Mouse (Mus musculus) liver, embryonic 14.5 days (tissue): Measurements from ENCODE around the gene Bpifb1. TPM values are rescaled to one million over a fixed set of nuclear protein-coding genes. Genes with fewer than 3 reads are reported as not detected.
A peak's percentile ranks its signal among the peaks of the same experiment; 100 is the strongest.

Experiments
- ATAC-seq: fragments of 200-750 bp; cut with Nextera tagmentation; 2 replicates; pipeline ENCODE4 v1.8.0; 2017; ENCODE audit warnings: moderate number of reproducible peaks, mild to moderate bottlenecking, moderate library complexity; ENCODE audit not compliant: insufficient read depth
- DNase-seq, 3 experiments: peaks; one replicate each; pipeline ENCODE4 v3.0.0-alpha.2; 2012 to 2013; ENCODE audit warnings: low read depth in 3 of 3, low spot score in 3 of 3
- H3K27ac ChIP-seq: fragments of 300-500 bp; sonication (generic); 2 replicates; pipeline ENCODE4 v1.5.1; 2014; ENCODE audit warnings: moderate library complexity, mild to moderate bottlenecking, control low read depth, inconsistent platforms
- H3K27me3 ChIP-seq: fragments of 300-500 bp; sonication (generic); 2 replicates; pipeline ENCODE4 v1.6.1; 2014; ENCODE audit warnings: mild to moderate bottlenecking, low read length, moderate library complexity; ENCODE audit not compliant: control insufficient read depth, insufficient read depth
- H3K36me3 ChIP-seq: fragments of 300-500 bp; sonication (generic); replicated peaks from 2 replicates; pipeline ENCODE4 v1.6.1; 2014; ENCODE audit warnings: low read depth; ENCODE audit not compliant: control insufficient read depth, insufficient read depth
- H3K4me1 ChIP-seq, 2 experiments: fragments of 200-500 bp in 1 of 2; fragments of 300-500 bp in 1 of 2; sonication (generic) in 1 of 2; replicated peaks; 2 replicates each; pipeline ENCODE4 v1.6.1; 2012 to 2014; ENCODE audit warnings: antibody characterized with exemption in 1 of 2, inconsistent platforms in 1 of 2, low read length in 1 of 2; ENCODE audit not compliant: control insufficient read depth in 2 of 2, insufficient read depth in 2 of 2
- H3K4me2 ChIP-seq: fragments of 300-500 bp; sonication (generic); 2 replicates; pipeline ENCODE4 v1.6.1; 2014; ENCODE audit warnings: low read depth, mild to moderate bottlenecking, control low read depth, moderate library complexity
- H3K4me3 ChIP-seq, 2 experiments: fragments of 200-500 bp in 1 of 2; fragments of 300-500 bp in 1 of 2; sonication (generic) in 1 of 2; 2 replicates each; pipeline ENCODE4 v1.5.1; 2012 to 2014; ENCODE audit warnings: low read depth in 2 of 2, low read length in 2 of 2, mild to moderate bottlenecking in 2 of 2, control low read depth in 1 of 2, inconsistent platforms in 1 of 2, moderate library complexity in 1 of 2; ENCODE audit not compliant: insufficient read depth in 1 of 2
- H3K9ac ChIP-seq: fragments of 300-500 bp; sonication (generic); replicated peaks from 2 replicates; pipeline ENCODE4 v1.6.1; 2014; ENCODE audit warnings: mild to moderate bottlenecking, control low read depth, moderate library complexity
- H3K9me3 ChIP-seq: fragments of 300-500 bp; sonication (generic); 2 replicates; pipeline ENCODE4 v1.6.1; 2016; ENCODE audit warnings: low read length, mixed read lengths; ENCODE audit not compliant: control insufficient read depth
- CTCF ChIP-seq: IDR thresholded peaks from 2 replicates; pipeline ENCODE4 v1.5.1; 2016; ENCODE audit warnings: antibody characterized with exemption, low read depth, control low read depth
- EP300 ChIP-seq: IDR thresholded peaks from 2 replicates; pipeline ENCODE4 v1.6.1; 2016; ENCODE audit warnings: antibody characterized with exemption, low read depth
- WGBS: fragments of 180-500 bp; shearing (Covaris S2); extraction: QIAGEN DNeasy Blood & Tissue Kit; methylation state at CpG from one replicate; pipeline ENCODE4 v1.1.7; 2014; ENCODE audit not compliant: insufficient replicate concordance; 5-methylcytosine and 5-hydroxymethylcytosine counted together
- polyA plus RNA-seq, 2 experiments: library from polyadenylated mRNA; depleted of rRNA in 1 of 2; stranded (reverse) in 1 of 2; unstranded in 1 of 2; fragments of >200 nt; fragmentation: Nextera tagmentation in 1 of 2; extraction: Ambion mirVana in 1 of 2; gene quantifications; 2 replicates each; pipeline versions ENCODE4 v1.2.1 to v1.2.3; 2012 to 2014

Bpifb1 gene
- 0.17 and 0.21 TPM in 2 replicates for polyA plus RNA-seq (2012; rRNA removed)
- 0.19 and 0.33 TPM in 2 replicates for polyA plus RNA-seq (2014; fragmentation: Nextera tagmentation; extraction: Ambion mirVana)

DNA sequence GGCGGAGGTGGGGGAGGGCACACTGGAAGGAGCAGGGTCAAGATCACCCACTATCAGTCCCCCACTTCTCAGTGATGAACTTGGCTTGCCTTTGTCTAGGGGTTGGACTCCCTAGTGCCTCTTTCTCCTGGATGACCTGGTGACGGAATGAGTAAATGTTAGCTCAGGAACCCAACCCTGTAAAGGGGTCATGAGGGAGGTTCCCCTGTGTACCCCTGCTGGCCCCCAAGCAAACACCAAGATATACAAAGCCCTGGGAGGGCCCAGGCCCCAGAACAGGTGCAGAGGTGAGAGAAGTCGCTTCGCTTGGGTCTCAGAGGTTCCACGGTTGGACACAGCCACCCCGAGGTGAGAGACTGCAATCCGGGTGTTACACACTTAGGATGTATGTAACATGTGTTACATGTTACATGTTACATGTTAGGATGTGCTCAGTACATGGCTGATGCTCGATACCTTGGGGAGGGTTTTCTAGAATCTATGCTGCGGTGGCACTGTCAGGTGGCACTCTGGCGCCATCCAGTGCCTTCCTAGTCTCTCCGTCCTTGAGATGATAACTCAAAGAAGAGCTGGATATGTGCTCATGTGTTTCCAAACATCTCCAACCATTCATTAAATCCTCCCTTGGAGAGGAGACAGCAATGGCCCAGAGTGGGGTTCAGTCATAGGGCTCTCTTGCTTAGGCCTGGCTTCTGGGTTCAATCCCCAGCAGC is at the start of gene Bpifb1:
Gene Bpifb1 (plus strand): TSS at position 273 of the 713 bp plus-strand sequence.
- H3K9ac ChIP-seq, result no peak within 1 kb of the TSS
- no peak within 1 kb of the TSS for H3K27ac ChIP-seq
- no peak within 1 kb of the TSS for H3K4me2 ChIP-seq
- H3K9me3 ChIP-seq, result no peaks in the 10 kb centered on the region
- H3K4me3 ChIP-seq, result no peak within 1 kb of the TSS
- no peak for TF ChIP-seq EP300
- 0 out of 2 replicates have a peak, but pooled peaks have one; percentile 22 for TF ChIP-seq CTCF
- no peak for ATAC-seq
- WGBS, result 74% methylated on average over 11 of the region's 11 CpGs
- H3K27me3 ChIP-seq, result no peaks in the 10 kb centered on the region
- no peaks in the 10 kb centered on the region for H3K4me1 ChIP-seq
- H3K36me3 ChIP-seq, result no peaks in the 10 kb centered on the region
- no peak for DNase-seq

DNA sequence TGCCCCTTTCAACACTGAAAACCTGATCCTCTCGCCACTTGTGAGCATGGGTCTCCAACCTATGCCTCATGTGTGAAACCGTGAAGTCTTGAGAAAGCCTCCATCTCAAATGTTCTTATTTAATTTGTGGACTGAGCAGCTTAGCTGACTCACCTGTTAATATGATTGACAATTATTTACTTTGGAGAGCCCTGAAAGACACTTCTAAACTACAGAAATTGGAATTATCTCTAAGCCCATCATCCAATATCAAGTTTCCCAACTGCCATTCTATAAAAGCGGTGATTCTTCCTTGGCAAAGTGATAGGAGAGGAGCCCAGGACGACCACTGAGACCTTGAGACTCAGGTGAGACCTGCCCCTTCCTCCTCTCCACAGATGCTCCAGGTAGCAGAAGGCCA is 48.0 kb upstream of the Bpifb1 start, which contains the start of gene Bpifa1:
Gene Bpifa1 (plus strand): TSS at position 301 of the 400 bp plus-strand sequence.
- H3K4me3 ChIP-seq, result no peak within 1 kb of the TSS
- H3K27ac ChIP-seq, result no peak within 1 kb of the TSS
- no peak for DNase-seq
- no peak within 1 kb of the TSS for H3K9ac ChIP-seq
- ATAC-seq, result no peak
- WGBS, result 45% methylated on average over 4 of the region's 4 CpGs
- no peak within 1 kb of the TSS for H3K4me2 ChIP-seq
- H3K9me3 ChIP-seq, result no peaks in the 10 kb centered on the region
- no peaks in the 10 kb centered on the region for H3K27me3 ChIP-seq
- no peaks in the 10 kb centered on the region for H3K4me1 ChIP-seq
- H3K36me3 ChIP-seq, result no peaks in the 10 kb centered on the region
- no peak for TF ChIP-seq EP300
- TF ChIP-seq CTCF, result no peak

DNA sequence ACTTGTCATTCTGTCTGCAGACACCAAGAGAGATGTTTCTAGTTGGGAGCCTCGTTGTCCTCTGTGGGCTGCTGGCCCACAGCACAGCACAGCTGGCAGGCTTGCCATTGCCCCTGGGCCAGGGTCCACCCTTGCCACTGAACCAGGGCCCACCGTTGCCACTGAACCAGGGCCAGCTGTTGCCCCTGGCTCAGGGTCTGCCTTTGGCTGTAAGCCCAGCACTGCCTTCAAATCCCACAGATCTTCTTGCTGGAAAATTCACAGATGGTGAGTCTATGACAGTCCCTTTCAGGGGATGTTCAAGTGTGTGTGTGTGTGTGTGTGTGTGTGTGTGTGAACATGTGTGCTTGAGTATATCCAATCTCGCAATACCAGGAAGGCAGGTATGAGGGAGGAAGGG is 46.9 kb upstream of the Bpifb1 start:
- no peak overlapping the region for H3K4me3 ChIP-seq
- no peak overlapping the region for H3K9ac ChIP-seq
- no peaks in the 10 kb centered on the region for H3K36me3 ChIP-seq
- 61% methylated on average over 3 of the region's 3 CpGs for WGBS
- no peaks in the 10 kb centered on the region for H3K4me1 ChIP-seq
- no peaks in the 10 kb centered on the region for H3K27me3 ChIP-seq
- no peak overlapping the region for H3K27ac ChIP-seq
- TF ChIP-seq CTCF (no peak), EP300 (no peak)
- H3K4me2 ChIP-seq, result no peak overlapping the region
- DNase-seq (no peak), ATAC-seq (no peak)
- H3K9me3 ChIP-seq, result no peaks in the 10 kb centered on the region

DNA sequence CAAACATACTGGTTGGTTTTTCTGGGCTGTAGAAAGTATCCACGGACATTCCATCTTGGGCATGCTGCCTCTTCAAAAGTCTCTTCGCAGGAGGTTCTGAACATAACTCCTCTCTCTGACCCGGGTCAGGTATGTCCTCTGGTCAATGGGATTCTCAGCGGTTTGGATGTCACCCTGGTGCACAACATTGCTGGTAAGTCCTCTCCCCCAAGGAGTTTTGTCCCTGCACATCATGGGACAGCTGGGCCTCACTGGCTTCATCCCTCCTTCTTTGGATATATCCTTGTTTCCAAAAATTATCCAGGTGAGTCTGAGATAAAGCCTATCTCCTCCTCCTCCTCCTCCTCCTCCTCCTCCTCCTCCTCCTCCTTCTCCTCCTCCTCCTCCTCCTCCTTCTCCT is 43.1 kb upstream of the Bpifb1 start:
- no peak for ATAC-seq

DNA sequence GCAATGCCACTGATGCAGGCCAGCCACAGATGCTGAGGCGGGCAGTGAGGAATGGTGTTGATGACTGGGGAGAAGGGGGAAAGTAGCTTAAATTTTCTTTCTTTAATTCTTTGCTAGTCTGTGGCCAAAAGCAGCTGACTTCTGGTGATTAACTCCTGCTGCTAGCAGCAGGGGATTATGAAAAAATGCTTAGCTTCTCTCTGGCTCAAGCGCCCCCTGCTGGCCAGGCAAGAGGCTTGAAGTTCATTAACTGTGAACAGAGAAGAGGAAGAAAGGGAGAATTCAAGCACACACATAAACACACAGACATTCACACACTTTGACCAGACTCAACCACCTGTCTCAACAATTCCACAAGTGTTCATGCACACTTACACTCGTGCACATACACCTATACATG is 32.2 kb upstream of the Bpifb1 start:
- Histone ChIP-seq H3K27me3 (no peaks in the 10 kb centered on the region), H3K4me3 (no peak overlapping the region), H3K9me3 (no peaks in the 10 kb centered on the region; the same call in 1 of the 2 replicates), H3K36me3 (no peaks in the 10 kb centered on the region), H3K4me2 (no peak overlapping the region), H3K9ac (no peak overlapping the region), H3K4me1 (no peaks in the 10 kb centered on the region), H3K27ac (no peak overlapping the region)
- peak; percentile 72 for TF ChIP-seq CTCF
- TF ChIP-seq EP300, result no peak; the same call in 1 of the 2 replicates
- WGBS, result 25% methylated on average over 3 of the region's 3 CpGs
- peak in 2 of 3 experiments; percentile 6 to 12 for DNase-seq
- ATAC-seq, result no peak

More for the DNA sequence above, 43.1 kb upstream of the Bpifb1 start:
- Histone ChIP-seq H3K27me3 (no peaks in the 10 kb centered on the region), H3K4me1 (no peaks in the 10 kb centered on the region), H3K4me3 (no peak overlapping the region), H3K9ac (no peak overlapping the region), H3K4me2 (no peak overlapping the region), H3K9me3 (no peaks in the 10 kb centered on the region), H3K36me3 (no peaks in the 10 kb centered on the region), H3K27ac (no peak overlapping the region)
- WGBS, result 46% methylated on average over 4 of the region's 4 CpGs
- TF ChIP-seq CTCF (no peak), EP300 (no peak)
- no peak for DNase-seq
